Mouse (Mus musculus) liver, embryonic 15.5 days (tissue): ENCODE measurements around the gene Slit3. TPM values are rescaled to one million over a fixed set of nuclear protein-coding genes. Genes with fewer than 3 reads are reported as not detected.

Experiments used
- ATAC-seq: fragments of 200-750 bp; cut with Nextera tagmentation; 2 replicates; pipeline ENCODE4 v1.8.0; 2017; ENCODE audit warnings: moderate number of reproducible peaks, mild to moderate bottlenecking, moderate library complexity; ENCODE audit not compliant: insufficient read depth
- H3K27ac ChIP-seq: fragments of 300-500 bp; sonication (generic); replicated peaks from 2 replicates; pipeline ENCODE4 v1.5.1; 2015; ENCODE audit warnings: mild to moderate bottlenecking, inconsistent platforms
- H3K27me3 ChIP-seq: fragments of 300-500 bp; sonication (generic); 2 replicates; pipeline ENCODE4 v1.6.1; 2015; ENCODE audit warnings: mild to moderate bottlenecking, inconsistent platforms
- H3K36me3 ChIP-seq: fragments of 300-500 bp; sonication (generic); replicated peaks from 2 replicates; pipeline ENCODE4 v1.6.1; 2015; ENCODE audit warnings: moderate library complexity, mild to moderate bottlenecking, inconsistent platforms
- H3K4me1 ChIP-seq: fragments of 300-500 bp; sonication (generic); replicated peaks from 2 replicates; pipeline ENCODE4 v1.6.1; 2015; ENCODE audit warnings: inconsistent platforms
- H3K4me2 ChIP-seq: fragments of 300-500 bp; sonication (generic); 2 replicates; pipeline ENCODE4 v1.6.1; 2015; ENCODE audit warnings: moderate library complexity, mild to moderate bottlenecking, inconsistent platforms
- H3K4me3 ChIP-seq: fragments of 300-500 bp; sonication (generic); replicated peaks from 2 replicates; pipeline ENCODE4 v1.5.1; 2015; ENCODE audit warnings: mild to moderate bottlenecking, inconsistent platforms
- H3K9ac ChIP-seq: fragments of 300-500 bp; sonication (generic); 2 replicates; pipeline ENCODE4 v1.6.1; 2015; ENCODE audit warnings: moderate library complexity, mild to moderate bottlenecking, inconsistent platforms
- H3K9me3 ChIP-seq: fragments of 300-500 bp; sonication (generic); replicated peaks from 2 replicates; pipeline ENCODE4 v1.6.1; 2016; ENCODE audit warnings: inconsistent platforms
- WGBS: fragments of 180-500 bp; shearing (Covaris S2); methylation state at CpG from one replicate; pipeline ENCODE4 v1.1.7; 2015; ENCODE audit warnings: mixed read lengths; ENCODE audit not compliant: insufficient replicate concordance; 5-methylcytosine and 5-hydroxymethylcytosine counted together
- polyA plus RNA-seq: library from polyadenylated mRNA; unstranded; fragments of >200 nt; fragmentation: Nextera tagmentation; extraction: Ambion mirVana; gene quantifications from 2 replicates; pipeline ENCODE4 v1.2.1, GENCODE M21; 2015

The Slit3 gene
- polyA plus RNA-seq, 1 experiment from 2014 or later: 0.20 TPM

- no peak for ATAC-seq
- H3K27me3 ChIP-seq: no peaks in the 10 kb centered on the region
- 74% methylated on average over 5 of the region's 5 CpGs for WGBS
- no peak overlapping the region for H3K27ac ChIP-seq
- H3K4me1 ChIP-seq: no peaks in the 10 kb centered on the region
- no peaks in the 10 kb centered on the region for H3K36me3 ChIP-seq
- H3K4me2 ChIP-seq: no peak overlapping the region
- H3K4me3 ChIP-seq: no peak overlapping the region
- no peak overlapping the region for H3K9ac ChIP-seq
- no peaks in the 10 kb centered on the region for H3K9me3 ChIP-seq
These were observed 172.2 kb downstream of the Slit3 start for GRCm38 (mm10) chr11:35293197-35293596.

- H3K4me3 ChIP-seq: no peak overlapping the region
- H3K36me3 ChIP-seq: no peaks in the 10 kb centered on the region
- 52% methylated on average over 7 of the region's 7 CpGs for WGBS
- no peak overlapping the region for H3K9ac ChIP-seq
- H3K4me1 ChIP-seq: no peaks in the 10 kb centered on the region
- H3K9me3 ChIP-seq: no peaks in the 10 kb centered on the region
- H3K4me2 ChIP-seq: no peak overlapping the region
- H3K27ac ChIP-seq: no peak overlapping the region
- H3K27me3 ChIP-seq: no peaks in the 10 kb centered on the region
- no peak for ATAC-seq
These were observed 173.6 kb downstream of the Slit3 start for GRCm38 (mm10) chr11:35294670-35295069.

GRCm38 (mm10) chr11:35295162-35295799 is 174.3 kb downstream of the Slit3 start:
- 53% methylated on average over 3 of the region's 3 CpGs for WGBS

GRCm38 (mm10) chr11:35296803-35297202 is 175.8 kb downstream of the Slit3 start:
- Histone ChIP-seq H3K9me3 (no peaks in the 10 kb centered on the region), H3K9ac (no peak overlapping the region), H3K36me3 (no peaks in the 10 kb centered on the region), H3K27me3 (no peaks in the 10 kb centered on the region), H3K27ac (no peak overlapping the region), H3K4me1 (no peaks in the 10 kb centered on the region), H3K4me3 (no peak overlapping the region), H3K4me2 (no peak overlapping the region)
- ATAC-seq: no peak
- WGBS: 79% methylated on average over 5 of the region's 5 CpGs

More at GRCm38 (mm10) chr11:35295162-35295799, 174.3 kb downstream of the Slit3 start:
- H3K9ac ChIP-seq: no peak overlapping the region
- H3K27ac ChIP-seq: no peak overlapping the region
- H3K4me3 ChIP-seq: no peak overlapping the region
- no peaks in the 10 kb centered on the region for H3K36me3 ChIP-seq
- ATAC-seq: no peak
- H3K4me2 ChIP-seq: no peak overlapping the region
- H3K4me1 ChIP-seq: no peaks in the 10 kb centered on the region
- H3K9me3 ChIP-seq: no peaks in the 10 kb centered on the region
- no peaks in the 10 kb centered on the region for H3K27me3 ChIP-seq

- H3K27ac ChIP-seq: no peak overlapping the region
- ATAC-seq: no peak
- no peaks in the 10 kb centered on the region for H3K4me1 ChIP-seq
- H3K4me2 ChIP-seq: no peak overlapping the region
- 12% methylated on average over 5 of the region's 5 CpGs for WGBS
- H3K9me3 ChIP-seq: no peaks in the 10 kb centered on the region
- no peaks in the 10 kb centered on the region for H3K36me3 ChIP-seq
- no peaks in the 10 kb centered on the region for H3K27me3 ChIP-seq
- H3K4me3 ChIP-seq: no peak overlapping the region
- no peak overlapping the region for H3K9ac ChIP-seq
These were observed 176.3 kb downstream of the Slit3 start for GRCm38 (mm10) chr11:35297319-35297718.

GRCm38 (mm10) chr11:35298526-35298925 is 177.5 kb downstream of the Slit3 start:
- no peaks in the 10 kb centered on the region for H3K9me3 ChIP-seq
- 52% methylated on average over 2 of the region's 2 CpGs for WGBS

GRCm38 (mm10) chr11:35299857-35300375 is 178.9 kb downstream of the Slit3 start:
- no peak overlapping the region for H3K4me2 ChIP-seq
- no peaks in the 10 kb centered on the region for H3K27me3 ChIP-seq
- ATAC-seq: no peak
- no peak overlapping the region for H3K9ac ChIP-seq
- H3K27ac ChIP-seq: no peak overlapping the region
- no peaks in the 10 kb centered on the region for H3K9me3 ChIP-seq
- H3K36me3 ChIP-seq: no peaks in the 10 kb centered on the region
- H3K4me1 ChIP-seq: no peaks in the 10 kb centered on the region
- WGBS: 66% methylated on average over 7 of the region's 7 CpGs
- no peak overlapping the region for H3K4me3 ChIP-seq

More at GRCm38 (mm10) chr11:35298526-35298925, 177.5 kb downstream of the Slit3 start:
- ATAC-seq: no peak
- Histone ChIP-seq H3K4me1 (no peaks in the 10 kb centered on the region), H3K9ac (no peak overlapping the region), H3K27me3 (no peaks in the 10 kb centered on the region), H3K36me3 (no peaks in the 10 kb centered on the region), H3K4me2 (no peak overlapping the region), H3K27ac (no peak overlapping the region), H3K4me3 (no peak overlapping the region)

- no peak overlapping the region for H3K27ac ChIP-seq
- no peaks in the 10 kb centered on the region for H3K4me1 ChIP-seq
- H3K4me2 ChIP-seq: no peak overlapping the region
- no peak overlapping the region for H3K4me3 ChIP-seq
- 56% methylated on average over 5 of the region's 5 CpGs for WGBS
- no peaks in the 10 kb centered on the region for H3K36me3 ChIP-seq
- H3K9me3 ChIP-seq: no peaks in the 10 kb centered on the region
- ATAC-seq: no peak
- H3K9ac ChIP-seq: no peak overlapping the region
- H3K27me3 ChIP-seq: no peaks in the 10 kb centered on the region
These were observed 181.2 kb downstream of the Slit3 start for GRCm38 (mm10) chr11:35302272-35302671.

- H3K27ac ChIP-seq: no peak overlapping the region
- H3K4me3 ChIP-seq: no peak overlapping the region
- H3K36me3 ChIP-seq: no peaks in the 10 kb centered on the region
- H3K27me3 ChIP-seq: no peaks in the 10 kb centered on the region
- H3K9me3 ChIP-seq: no peaks in the 10 kb centered on the region
- no peak overlapping the region for H3K4me2 ChIP-seq
- ATAC-seq: no peak
- no peaks in the 10 kb centered on the region for H3K4me1 ChIP-seq
- WGBS: 62% methylated on average over 8 of the region's 8 CpGs
- H3K9ac ChIP-seq: no peak overlapping the region
These were observed 183.4 kb downstream of the Slit3 start for GRCm38 (mm10) chr11:35304216-35304975.

GRCm38 (mm10) chr11:35305111-35305510 is 184.1 kb downstream of the Slit3 start:
- no peak overlapping the region for H3K4me2 ChIP-seq
- H3K4me3 ChIP-seq: no peak overlapping the region
- no peak overlapping the region for H3K27ac ChIP-seq
- 64% methylated on average over 5 of the region's 5 CpGs for whole genome bisulfite sequencing
- H3K9ac ChIP-seq: no peak overlapping the region
- H3K9me3 ChIP-seq: no peaks in the 10 kb centered on the region
- no peaks in the 10 kb centered on the region for H3K4me1 ChIP-seq
- ATAC-seq: no peak
- no peaks in the 10 kb centered on the region for H3K27me3 ChIP-seq
- no peaks in the 10 kb centered on the region for H3K36me3 ChIP-seq

- ATAC-seq: no peak
- Histone ChIP-seq H3K4me2 (no peak overlapping the region), H3K27ac (no peak overlapping the region), H3K9me3 (no peaks in the 10 kb centered on the region), H3K4me3 (no peak overlapping the region), H3K27me3 (no peaks in the 10 kb centered on the region), H3K4me1 (no peaks in the 10 kb centered on the region), H3K9ac (no peak overlapping the region), H3K36me3 (no peaks in the 10 kb centered on the region)
- WGBS: 45% methylated on average over 3 of the region's 3 CpGs
These were observed 184.9 kb downstream of the Slit3 start for GRCm38 (mm10) chr11:35305910-35306309.
